Mouse (Mus musculus) hindbrain, embryonic 14.5 days (tissue): Measurements from ENCODE around the gene Arhgef7. TPM values are rescaled to one million over a fixed set of nuclear protein-coding genes. Genes with fewer than 3 reads are reported as not detected.
"Not testable (repeated sequence)": the region's sequence is repeated elsewhere in the genome, so short reads cannot be mapped to it uniquely, and the experiment has no call there.

Experiments
- ATAC-seq: fragments of 200-750 bp; cut with Nextera tagmentation; 2 replicates; pipeline ENCODE4 v1.8.0; 2017; ENCODE audit warnings: moderate number of reproducible peaks, mild to moderate bottlenecking, moderate TSS enrichment, moderate library complexity; ENCODE audit not compliant: low FRiP score
- DNase-seq: peaks from one replicate; pipeline ENCODE4 v3.0.0-alpha.2; 2015; ENCODE audit warnings: low spot score
- H3K27ac ChIP-seq: fragments of 300-500 bp; sonication (generic); 2 replicates; pipeline ENCODE4 v1.5.1; 2014; ENCODE audit warnings: mild to moderate bottlenecking, moderate library complexity
- H3K27me3 ChIP-seq: fragments of 300-500 bp; sonication (generic); 2 replicates; pipeline ENCODE4 v1.6.1; 2014; ENCODE audit warnings: mild to moderate bottlenecking, low read length, mixed read lengths; ENCODE audit not compliant: control insufficient read depth, insufficient read depth
- H3K36me3 ChIP-seq: fragments of 300-500 bp; sonication (generic); replicated peaks from 2 replicates; pipeline ENCODE4 v1.6.1; 2014; ENCODE audit not compliant: control insufficient read depth, insufficient read depth
- H3K4me1 ChIP-seq: fragments of 300-500 bp; sonication (generic); replicated peaks from 2 replicates; pipeline ENCODE4 v1.6.1; 2014; ENCODE audit warnings: antibody characterized with exemption, low read length, mixed read lengths; ENCODE audit not compliant: control insufficient read depth, insufficient read depth
- H3K4me2 ChIP-seq: fragments of 300-500 bp; sonication (generic); replicated peaks from 2 replicates; pipeline ENCODE4 v1.6.1; 2014; ENCODE audit warnings: mild to moderate bottlenecking, moderate library complexity
- H3K4me3 ChIP-seq: fragments of 300-500 bp; sonication (generic); replicated peaks from 2 replicates; pipeline ENCODE4 v1.5.1; 2014; ENCODE audit warnings: mild to moderate bottlenecking, low read length
- H3K9ac ChIP-seq: fragments of 300-500 bp; sonication (generic); 2 replicates; pipeline ENCODE4 v1.6.1; 2014
- H3K9me3 ChIP-seq: fragments of 300-500 bp; sonication (generic); 2 replicates; pipeline ENCODE4 v1.6.1; 2016; ENCODE audit warnings: low read length; ENCODE audit not compliant: control insufficient read depth
- WGBS: fragments of 180-500 bp; shearing (Covaris S2); extraction: QIAGEN DNeasy Blood & Tissue Kit; methylation state at CpG from one replicate; pipeline ENCODE4 v1.1.7; 2014; 5-methylcytosine and 5-hydroxymethylcytosine counted together
- polyA plus RNA-seq: library from polyadenylated mRNA; unstranded; fragments of >200 nt; fragmentation: Nextera tagmentation; extraction: Ambion mirVana; gene quantifications from 2 replicates; pipeline ENCODE4 v1.2.1, GENCODE M21; 2014

Gene Arhgef7
- polyA plus RNA-seq, 1 experiment from 2014 or later: 78.0 TPM

DNA sequence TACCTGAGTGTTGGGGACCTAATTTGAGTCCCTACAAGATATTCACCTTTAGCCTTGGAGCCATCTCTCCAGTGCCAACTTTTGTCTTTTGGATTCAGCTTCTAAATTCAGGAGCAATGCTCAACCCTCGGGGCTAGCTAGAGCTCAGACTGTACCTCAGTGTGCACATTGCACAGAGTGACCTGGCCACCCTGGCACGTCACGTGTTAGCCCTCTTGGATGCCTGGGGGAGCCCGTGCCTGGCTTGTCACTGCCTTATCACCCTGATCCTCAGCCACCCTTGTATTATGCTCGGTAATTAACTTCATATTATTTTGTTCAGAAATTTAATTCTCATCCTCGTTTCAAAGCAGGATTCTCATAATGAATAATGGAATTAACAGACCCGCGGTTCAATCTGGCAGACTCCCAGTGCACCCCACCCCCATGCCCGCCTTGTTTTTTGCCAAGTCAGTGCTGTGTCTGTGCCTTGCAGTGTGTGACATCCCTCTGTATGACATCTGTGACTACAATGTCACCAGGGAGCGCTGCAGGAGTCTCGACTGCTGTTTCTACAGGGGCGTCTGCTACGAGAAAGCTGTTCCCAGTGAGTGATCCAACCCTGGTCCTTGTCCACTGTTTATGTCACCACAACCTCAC, 116.3 kb downstream of the Arhgef7 start:
- DNase-seq (no peak), ATAC-seq (peak; percentile 54; the same call in 1 of the 2 replicates)
- Histone ChIP-seq H3K9ac (no peak overlapping the region), H3K4me2 (no peak overlapping the region), H3K27me3 (no peaks in the 10 kb centered on the region), H3K9me3 (no peaks in the 10 kb centered on the region), H3K4me3 (no peak overlapping the region), H3K4me1 (peaks cover 16% of the 10 kb centered on the region; the same call in 1 of the 2 replicates), H3K36me3 (no peaks in the 10 kb centered on the region), H3K27ac (0 out of 2 replicates have a peak overlapping the region, but pooled peaks have one; percentile 36)
- 45% methylated on average over 13 of the region's 13 CpGs for WGBS

DNA sequence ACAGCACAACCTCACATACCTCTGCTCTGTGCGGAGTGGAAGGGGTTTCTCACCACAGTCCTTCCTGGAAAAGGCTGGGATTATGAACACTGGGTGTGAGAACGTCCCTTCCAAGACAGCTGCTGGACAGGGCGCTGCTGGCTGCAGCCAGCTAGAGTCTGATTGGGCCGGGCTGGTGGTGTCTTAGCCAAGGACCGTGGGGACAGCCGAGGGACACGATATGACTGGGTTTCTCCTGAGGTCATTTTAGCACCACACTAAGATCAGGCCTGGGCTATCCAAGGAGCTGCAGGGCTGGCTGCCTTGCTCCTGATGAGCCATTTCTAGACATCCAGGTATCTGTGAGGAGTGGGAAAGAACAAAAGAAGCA, 116.8 kb downstream of the Arhgef7 start:
- Histone ChIP-seq H3K36me3 (no peaks in the 10 kb centered on the region), H3K4me2 (no peak overlapping the region), H3K9me3 (no peaks in the 10 kb centered on the region), H3K27ac (0 out of 2 replicates have a peak overlapping the region, but pooled peaks have one; percentile 36), H3K27me3 (no peaks in the 10 kb centered on the region), H3K4me3 (no peak overlapping the region), H3K9ac (no peak overlapping the region), H3K4me1 (peaks cover 16% of the 10 kb centered on the region; the same call in 1 of the 2 replicates)
- WGBS: 80% methylated on average over 7 of the region's 7 CpGs
- DNase-seq (no peak), ATAC-seq (no peak)

DNA sequence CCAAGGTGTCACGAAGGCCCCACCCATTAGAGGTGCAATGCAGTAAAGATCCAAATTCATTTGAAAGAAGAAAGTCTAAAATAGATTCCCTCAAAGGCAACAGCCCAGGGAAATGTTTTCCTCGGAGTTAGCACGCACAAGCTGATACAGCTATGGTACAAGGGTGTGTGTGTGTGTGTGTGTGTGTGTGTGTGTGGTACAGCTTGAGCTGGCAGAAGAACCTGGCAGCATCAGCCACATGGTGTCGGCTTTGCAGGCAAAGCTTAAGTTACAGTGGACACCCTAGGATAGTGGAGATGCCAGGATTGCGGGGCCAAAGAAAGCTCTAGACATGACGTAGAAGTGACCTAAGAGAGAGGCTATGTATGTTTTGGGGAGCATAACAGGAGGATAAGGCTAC, 119.3 kb downstream of the Arhgef7 start:
- Histone ChIP-seq H3K4me2 (no peak overlapping the region), H3K4me1 (peaks cover 5% of the 10 kb centered on the region; the same call in 1 of the 2 replicates), H3K4me3 (no peak overlapping the region), H3K36me3 (no peaks in the 10 kb centered on the region), H3K9ac (no peak overlapping the region), H3K27ac (no peak overlapping the region), H3K27me3 (no peaks in the 10 kb centered on the region), H3K9me3 (no peaks in the 10 kb centered on the region)
- ATAC-seq: no peak
- DNase-seq: no peak
- 94% methylated on average over 6 of the region's 6 CpGs for WGBS

DNA sequence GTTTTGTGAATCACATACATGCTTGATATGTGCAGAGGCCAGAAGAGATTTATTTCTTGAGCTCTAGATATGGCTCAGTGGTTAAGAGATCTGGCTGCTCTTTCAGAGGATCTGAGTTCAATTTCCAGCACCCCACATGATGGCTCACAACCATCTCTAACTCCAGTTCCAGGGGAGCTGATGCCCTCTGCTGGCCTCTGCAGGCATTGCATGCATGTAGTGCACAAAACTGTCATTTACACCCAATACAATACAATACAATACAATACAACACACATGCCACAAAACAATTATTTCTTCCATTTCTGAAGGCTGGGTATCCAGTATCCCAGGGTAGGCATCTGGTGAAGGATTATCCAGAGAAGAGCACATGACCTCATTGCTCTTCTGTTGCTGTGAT, 140.3 kb downstream of the Arhgef7 start:
- H3K9ac ChIP-seq: no peak overlapping the region
- H3K27ac ChIP-seq: no peak overlapping the region
- H3K4me2 ChIP-seq: no peak overlapping the region
- ATAC-seq: no peak
- DNase-seq: no peak
- H3K9me3 ChIP-seq: no peaks in the 10 kb centered on the region
- no peaks in the 10 kb centered on the region for H3K27me3 ChIP-seq
- no peaks in the 10 kb centered on the region for H3K4me1 ChIP-seq
- H3K4me3 ChIP-seq: no peak overlapping the region
- no peaks in the 10 kb centered on the region for H3K36me3 ChIP-seq

DNA sequence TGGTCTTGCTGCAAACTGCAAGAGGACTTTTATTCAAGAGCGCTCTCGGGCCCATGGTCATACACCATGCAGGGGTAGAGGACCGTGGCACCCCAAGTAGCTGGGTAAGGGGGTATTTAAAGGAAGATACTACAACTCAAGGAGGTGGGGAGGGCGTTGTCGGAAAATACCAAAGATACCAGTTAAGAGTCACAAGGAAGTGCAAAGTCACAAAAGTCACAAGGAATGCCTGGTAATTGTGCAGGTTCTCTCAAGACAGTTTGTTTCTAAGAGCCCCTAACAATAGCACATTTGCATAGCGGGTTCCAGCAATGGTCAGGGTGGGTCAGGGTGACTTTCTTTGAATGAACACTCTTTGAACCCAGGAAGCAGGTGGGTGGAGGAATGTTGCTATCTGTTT, 146.7 kb downstream of the Arhgef7 start:
- not testable (repeated sequence) for H3K36me3 ChIP-seq, DNase-seq, H3K9me3 ChIP-seq, H3K27me3 ChIP-seq, H3K4me1 ChIP-seq, ATAC-seq, H3K4me3 ChIP-seq, H3K9ac ChIP-seq, H3K4me2 ChIP-seq, H3K27ac ChIP-seq
- 94% methylated on average over 6 of the region's 6 CpGs for WGBS

DNA sequence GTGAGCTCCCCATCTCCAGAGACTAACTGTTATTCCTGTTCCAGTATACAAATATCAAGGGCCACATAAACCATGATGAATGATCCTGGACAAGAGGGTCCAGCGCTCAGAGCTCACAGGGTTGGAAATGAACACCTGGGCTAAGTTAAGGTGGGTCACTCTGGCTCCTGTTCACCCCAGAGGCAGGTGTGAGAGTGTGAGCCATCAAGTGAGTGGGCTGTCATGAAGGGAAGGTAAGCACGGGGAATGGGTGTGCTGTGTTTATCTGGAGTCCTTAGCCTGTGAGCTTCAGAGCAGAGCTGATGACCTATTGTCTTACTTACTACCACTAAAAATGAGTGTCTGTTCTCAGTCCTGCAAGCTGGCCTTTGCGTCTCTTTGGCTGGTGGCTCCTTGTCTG, 157.1 kb downstream of the Arhgef7 start:
- Histone ChIP-seq H3K4me2 (no peak overlapping the region), H3K27ac (no peak overlapping the region), H3K36me3 (no peaks in the 10 kb centered on the region), H3K27me3 (no peaks in the 10 kb centered on the region), H3K4me1 (peaks cover 16% of the 10 kb centered on the region), H3K4me3 (no peak overlapping the region), H3K9me3 (peaks cover 10% of the 10 kb centered on the region; the same call in 1 of the 2 replicates), H3K9ac (no peak overlapping the region)
- WGBS: 92% methylated on average over 3 of the region's 3 CpGs
- DNase-seq: no peak
- no peak for ATAC-seq

Other genes starting within 250 kb of the Arhgef7 start
- 1.4 TPM in 2 replicates for gene Rab20, start 249.0 kb upstream of the Arhgef7 start, polyA plus RNA-seq
- 130 and 145 TPM in 2 replicates for gene Naxd, start 230.2 kb upstream of the Arhgef7 start, polyA plus RNA-seq
- gene Cars2, start 176.9 kb upstream of the Arhgef7 start, polyA plus RNA-seq: 26.0 and 27.0 TPM in 2 replicates
- gene Ing1, start 172.2 kb upstream of the Arhgef7 start, polyA plus RNA-seq: 37.1 and 37.6 TPM in 2 replicates
- 84.6 and 88.6 TPM in 2 replicates for gene Ankrd10, start 92.0 kb upstream of the Arhgef7 start, polyA plus RNA-seq
- not detected in 2 replicates for gene 1700016D06Rik, start 26.7 kb upstream of the Arhgef7 start, polyA plus RNA-seq
- 0.42 and 0.64 TPM in 2 replicates for gene Tex29, start 112.8 kb downstream of the Arhgef7 start, polyA plus RNA-seq